1 mouse cellular context compared by ENCODE assay signal in genomic region chr7:73584009-73584995, GRCm38 (mm10).
TF ChIP-seq lines count a peak whose summit lies in the region.

No protein-coding gene starts in this region.

TF ChIP-seq in CH12.LX, 34 proteins besides CTCF, POLR2A, EP300 and RAD21 (continued from another document):
- TF ChIP-seq KAT2A (IDR thresholded peaks at IDR 0.05; ENCODE audit: insufficient replicate concordance, low read length), result no peak
- no peak for TF ChIP-seq USF2 (conservative IDR thresholded peaks at IDR 0.05; ENCODE audit: low read depth, low read length)
- TF ChIP-seq BHLHE40 (IDR thresholded peaks at IDR 0.05; ENCODE audit: low read depth, low read length), result peak; percentile 85
- TF ChIP-seq HCFC1 (IDR thresholded peaks at IDR 0.05; ENCODE audit: low read depth, low read length), result no peak
- peak; percentile 76 for TF ChIP-seq TBP (conservative IDR thresholded peaks at IDR 0.05; ENCODE audit: low read depth, low read length)
- peak; percentile 52; the same call in 1 of the 2 replicates for TF ChIP-seq SIN3A (IDR thresholded peaks at IDR 0.05; ENCODE audit: low read length)
- TF ChIP-seq GABPA (IDR thresholded peaks at IDR 0.05; ENCODE audit: insufficient replicate concordance, low read depth, low read length), result no peak
- TF ChIP-seq MYC (IDR thresholded peaks at IDR 0.05; ENCODE audit: low read depth, low read length), result 0 out of 2 replicates have a peak, but pooled peaks have one; percentile 37
- TF ChIP-seq E2F4 (IDR thresholded peaks at IDR 0.05; ENCODE audit: insufficient replicate concordance, low read depth, low read length), result no peak
- TF ChIP-seq MAX (IDR thresholded peaks at IDR 0.05; ENCODE audit: low read length), result peak; percentile 34; the same call in 1 of the 2 replicates
- no peak for TF ChIP-seq UBTF (IDR thresholded peaks at IDR 0.05; ENCODE audit: low read depth, low read length)
- peak; percentile 25; the same call in 1 of the 2 replicates for TF ChIP-seq POLR2AphosphoS2 (IDR thresholded peaks at IDR 0.05; ENCODE audit: low read depth, low read length)
- peak; percentile 49; the same call in 1 of the 2 replicates for TF ChIP-seq TCF12 (IDR thresholded peaks at IDR 0.05; ENCODE audit: low read depth, low read length)
- TF ChIP-seq JUND (conservative IDR thresholded peaks at IDR 0.05; ENCODE audit: low read depth, low read length), result no peak; the same call in 1 of the 2 replicates
- TF ChIP-seq JUN (IDR thresholded peaks at IDR 0.05; ENCODE audit: insufficient read depth, low read depth, low read length), result no peak
- peak; percentile 81 for TF ChIP-seq MEF2A (IDR thresholded peaks at IDR 0.05; ENCODE audit: borderline replicate concordance, low read depth, low read length)
- 0 out of 2 replicates have a peak, but pooled peaks have one; percentile 40 for TF ChIP-seq MAZ (IDR thresholded peaks at IDR 0.05; ENCODE audit: low read depth, low read length)
- TF ChIP-seq NELFE (IDR thresholded peaks at IDR 0.05; ENCODE audit: low read depth, low read length), result no peak
- 0 out of 2 replicates have a peak, but pooled peaks have one; percentile 26 for TF ChIP-seq ELF1 (IDR thresholded peaks at IDR 0.05; ENCODE audit: low read depth, low read length)
- TF ChIP-seq RCOR1 (conservative IDR thresholded peaks at IDR 0.05; ENCODE audit: low read depth, low read length), result no peak
- no peak for TF ChIP-seq MAFK (IDR thresholded peaks at IDR 0.05; ENCODE audit: insufficient replicate concordance, low read length)
- TF ChIP-seq CHD2 (IDR thresholded peaks at IDR 0.05; ENCODE audit: low read length), result no peak; the same call in 1 of the 2 replicates
- TF ChIP-seq CHD1 (IDR thresholded peaks at IDR 0.05; ENCODE audit: low read depth, low read length), result no peak; the same call in 1 of the 2 replicates
- TF ChIP-seq PAX5 (IDR thresholded peaks at IDR 0.05; ENCODE audit: low read length), result no peak
- TF ChIP-seq ZKSCAN1 (IDR thresholded peaks at IDR 0.05; ENCODE audit: borderline replicate concordance, low read depth, low read length), result no peak
- TF ChIP-seq NRF1 (IDR thresholded peaks at IDR 0.05; ENCODE audit: low read depth, low read length), result peak; percentile 27; the same call in 1 of the 2 replicates
- peak; percentile 63; the same call in 1 of the 2 replicates for TF ChIP-seq ETS1 (conservative IDR thresholded peaks at IDR 0.05; ENCODE audit: low read depth, low read length)
- no peak for TF ChIP-seq SMC3 (IDR thresholded peaks at IDR 0.05; ENCODE audit: low read depth, low read length)
- TF ChIP-seq MXI1 (IDR thresholded peaks at IDR 0.05; ENCODE audit: low read depth, low read length), result 0 out of 2 replicates have a peak, but pooled peaks have one; percentile 46
- peak; percentile 37; the same call in 1 of the 2 replicates for TF ChIP-seq IRF4 (IDR thresholded peaks at IDR 0.05; ENCODE audit: low read depth, low read length)
- TF ChIP-seq ZNF384 (IDR thresholded peaks at IDR 0.05; ENCODE audit: low read depth, low read length), result no peak
